Mouse (Mus musculus): ENCODE measurements at regions not wholly inside any gene's neighbourhood (a gene's known extent, or its start where the extent isn't known, plus 50 kb on each side); places are given as distances from the start of the nearest gene placed in this dataset.
"Not testable (repeated sequence)": the region's sequence is repeated elsewhere in the genome, so short reads cannot be mapped to it uniquely, and the experiment has no call there.

- not testable (repeated sequence) for H3K4me3 ChIP-seq (ENCODE audit: control insufficient read depth in 1 of 2, insufficient read depth in 1 of 2, low read depth in 2 of 2, low read length in 2 of 2); H3K9ac ChIP-seq (ENCODE audit: control insufficient read depth, low read depth, low read length, poor library complexity, severe bottlenecking); H3K27me3 ChIP-seq (ENCODE audit: control insufficient read depth in 1 of 2, insufficient read depth in 2 of 2, low read length in 2 of 2); H3K27ac ChIP-seq (ENCODE audit: control insufficient read depth, low read depth, low read length); H3K4me1 ChIP-seq (ENCODE audit: control insufficient read depth in 1 of 2, insufficient read depth in 2 of 2, low read length in 2 of 2); H3K9me3 ChIP-seq (replicated peaks; ENCODE audit: insufficient read depth, low read length); H3K79me2 ChIP-seq (ENCODE audit: control insufficient read depth, insufficient read depth, low read length, poor library complexity); H3K36me3 ChIP-seq (ENCODE audit: control insufficient read depth in 1 of 2, insufficient read depth in 2 of 2, low read length in 2 of 2)
- DNase-seq (ENCODE audit: low read depth, low spot score), result peak; percentile 91
These were observed 301.2 kb downstream of the Gm3376 start for GRCm38 (mm10) chrY:4072666-4073065.

GRCm38 (mm10) chrY:4073566-4073965 is 302.1 kb downstream of the Gm3376 start:
- H3K36me3 ChIP-seq (ENCODE audit: control insufficient read depth in 1 of 2, insufficient read depth in 2 of 2, low read length in 2 of 2); H3K4me3 ChIP-seq (ENCODE audit: control insufficient read depth in 1 of 2, insufficient read depth in 1 of 2, low read depth in 2 of 2, low read length in 2 of 2); H3K27ac ChIP-seq (ENCODE audit: control insufficient read depth, low read depth, low read length); H3K9ac ChIP-seq (ENCODE audit: control insufficient read depth, low read depth, low read length, poor library complexity, severe bottlenecking); H3K4me1 ChIP-seq (ENCODE audit: control insufficient read depth in 1 of 2, insufficient read depth in 2 of 2, low read length in 2 of 2); H3K79me2 ChIP-seq (ENCODE audit: control insufficient read depth, insufficient read depth, low read length, poor library complexity); H3K9me3 ChIP-seq (replicated peaks; ENCODE audit: insufficient read depth, low read length); H3K27me3 ChIP-seq (ENCODE audit: control insufficient read depth in 1 of 2, insufficient read depth in 2 of 2, low read length in 2 of 2): not testable (repeated sequence)
- peak; percentile 65 for DNase-seq (ENCODE audit: low read depth, low spot score)

Data from MEL (cell line).